Mouse (Mus musculus) fat pad, adult 2 months (tissue): ENCODE measurements around the gene Uggt1.

ENCODE experiments used
- DNase-seq: peaks from one replicate; pipeline ENCODE4 v3.0.0-alpha.2; 2011; ENCODE audit warnings: low read depth, low spot score; ENCODE audit errors: extremely low read depth

The Uggt1 gene

DNA sequence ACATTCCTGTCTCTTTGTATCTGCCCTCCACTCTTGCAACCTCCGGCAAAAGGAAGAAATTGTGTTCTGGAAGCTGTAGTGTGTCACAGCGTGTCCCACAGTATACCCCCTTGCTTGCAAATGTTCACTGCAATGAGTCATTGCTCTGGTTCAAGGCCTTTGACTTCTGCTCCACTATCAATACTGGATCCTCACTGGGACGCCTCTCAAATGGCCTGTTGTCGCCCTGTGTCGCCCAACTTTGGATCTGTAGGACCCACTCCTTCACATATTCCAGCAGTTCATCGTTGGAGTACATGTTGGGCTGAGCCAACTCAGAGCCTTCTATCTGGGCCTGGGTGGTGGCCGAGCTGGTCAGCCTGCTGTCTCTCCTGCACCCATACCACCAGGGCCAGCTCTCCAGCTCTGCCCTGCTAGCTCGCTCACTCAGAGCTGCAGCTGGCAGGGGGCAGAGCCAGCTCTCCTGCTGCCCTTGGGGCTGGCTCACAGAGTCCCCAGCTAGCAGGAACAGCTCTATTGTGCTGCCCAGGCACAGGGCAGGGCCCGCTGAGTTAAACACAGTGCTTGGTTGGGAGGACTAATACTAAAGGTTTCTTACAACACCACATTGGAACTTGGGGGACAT, 126.3 kb downstream of the Uggt1 start:
- no peak for DNase-seq

DNA sequence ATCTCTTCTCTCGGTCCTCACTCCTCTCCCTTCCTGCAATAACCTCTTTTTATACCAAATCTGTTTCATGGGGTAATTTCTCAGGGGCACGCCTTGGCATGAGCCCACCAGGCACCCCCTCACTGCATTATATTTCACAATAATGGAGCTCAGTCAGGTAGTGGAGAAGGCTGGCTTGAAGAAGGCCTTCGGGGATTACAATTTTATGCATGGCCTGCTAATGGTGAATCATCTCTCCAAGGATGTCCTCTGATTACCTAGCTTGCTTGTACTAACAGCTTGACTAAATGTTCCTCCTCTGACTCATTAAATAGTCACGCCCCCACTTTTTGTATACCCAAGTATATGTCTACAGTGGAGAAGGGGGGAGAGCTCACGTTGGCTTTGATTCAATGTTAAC, 128.0 kb downstream of the Uggt1 start:
- no peak for DNase-seq

DNA sequence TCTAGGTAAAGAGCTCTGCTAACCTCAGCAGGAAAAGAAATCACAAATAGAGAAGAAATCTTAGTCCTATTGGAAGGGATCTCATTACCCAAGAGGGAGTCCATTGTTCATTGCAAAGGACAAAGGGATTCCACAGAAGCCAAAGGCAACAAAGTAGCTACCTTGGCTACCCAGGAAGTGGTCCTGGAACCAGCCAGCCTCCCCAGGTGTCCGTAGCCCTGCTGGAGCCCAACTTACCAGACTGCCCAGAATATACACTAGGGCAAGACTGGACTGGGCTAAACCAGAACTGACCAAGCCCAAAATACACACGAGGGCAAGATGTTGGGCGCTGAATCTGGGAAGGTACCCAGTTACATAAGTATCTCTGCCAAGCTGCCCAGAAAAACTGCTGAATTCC, 129.7 kb downstream of the Uggt1 start:
- no peak for DNase-seq

DNA sequence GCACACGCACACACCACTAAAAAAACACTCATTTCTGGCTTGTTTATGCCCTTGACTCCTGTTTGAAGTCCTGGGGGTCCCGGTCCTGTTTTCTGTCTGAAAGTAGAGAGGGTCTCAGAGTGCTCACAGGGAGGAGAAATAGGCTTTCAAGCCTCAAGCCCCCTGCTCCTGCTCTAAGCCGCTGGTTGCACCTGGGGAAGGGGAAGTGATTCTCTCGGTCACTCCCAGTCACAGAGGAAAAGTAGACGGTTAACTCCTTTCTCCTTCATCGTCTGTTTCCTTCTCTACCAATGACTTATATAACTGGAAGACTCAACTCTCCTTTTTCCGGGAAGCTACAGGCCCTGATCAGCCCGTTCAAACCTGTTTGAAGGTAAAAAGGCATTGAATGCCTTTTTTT, 130.8 kb downstream of the Uggt1 start:
- DNase-seq, result no peak

DNA sequence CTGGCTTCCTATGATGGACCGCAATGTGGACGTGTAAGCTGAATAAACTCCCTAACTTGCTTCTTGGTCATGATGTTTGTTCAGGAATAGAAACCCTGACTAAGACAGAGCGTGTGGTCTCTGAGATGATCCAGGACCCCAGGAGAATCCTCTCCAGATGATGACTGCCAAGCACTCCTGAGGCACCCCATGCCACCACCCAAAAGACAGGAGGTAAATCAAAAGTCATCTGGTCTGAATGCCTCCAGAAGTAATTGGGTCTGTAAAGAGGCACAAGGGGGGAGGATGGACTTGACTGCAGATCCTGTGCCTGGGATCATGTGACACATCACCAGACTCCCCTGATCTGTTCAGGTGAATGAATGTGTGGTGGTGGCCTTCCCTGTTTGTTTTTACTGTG, 131.9 kb downstream of the Uggt1 start:
- DNase-seq, result no peak

DNA sequence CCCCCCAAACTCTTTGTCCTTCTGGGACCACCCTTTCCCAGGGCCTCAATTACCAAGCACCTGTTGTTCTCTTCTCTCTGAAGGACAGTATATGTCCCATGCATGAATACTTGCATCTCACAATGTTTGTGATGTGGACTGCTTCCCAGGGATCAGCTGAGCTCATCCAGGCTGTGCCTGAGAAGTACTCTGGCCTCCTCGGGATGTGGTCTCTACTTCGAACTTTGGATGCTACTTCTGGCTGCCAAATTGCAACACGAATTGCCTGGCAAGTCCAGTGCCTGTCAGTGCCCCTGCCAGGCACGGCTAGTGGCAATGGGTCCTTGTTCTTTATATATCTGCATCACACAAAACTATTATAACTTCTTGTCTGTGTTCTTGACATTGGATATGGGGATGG, 134.5 kb downstream of the Uggt1 start:
- DNase-seq, result no peak

DNA sequence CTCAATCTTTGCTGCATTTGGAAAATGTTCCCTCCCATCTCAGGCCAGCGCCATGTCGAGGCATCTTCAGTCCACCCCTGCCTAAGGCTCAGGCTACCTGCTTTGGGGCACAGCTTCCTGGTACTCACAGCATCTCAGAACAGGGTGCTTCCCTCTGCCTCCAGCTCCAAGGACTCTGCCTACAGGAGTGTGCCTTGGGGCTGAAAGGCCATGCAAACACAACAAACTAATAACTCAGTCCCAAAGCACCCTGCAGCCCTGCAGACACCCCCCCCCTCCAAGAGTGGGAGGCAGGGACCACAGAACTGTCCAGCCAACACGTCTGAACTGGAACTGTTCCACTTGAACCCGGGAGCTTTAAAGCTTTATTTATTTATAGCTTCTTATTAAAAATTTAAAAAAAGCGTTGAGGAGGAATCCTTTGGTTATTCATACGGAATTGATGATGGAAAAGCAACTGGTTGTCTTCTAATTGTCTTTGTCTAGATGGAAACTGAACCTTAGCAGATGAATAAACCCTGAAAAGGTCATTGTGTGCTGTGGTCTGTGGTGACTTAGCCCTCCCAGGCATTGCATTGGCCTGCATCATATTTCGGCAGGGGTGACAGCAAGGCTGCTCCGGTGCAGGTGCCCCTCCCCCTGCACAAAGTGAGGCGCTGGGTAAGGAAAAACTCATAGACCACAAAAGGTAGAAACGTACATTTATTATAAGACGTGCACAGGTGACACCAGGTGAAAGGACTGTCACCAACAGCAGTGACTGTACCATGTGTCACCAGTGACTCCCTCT, 138.4 kb downstream of the Uggt1 start:
- no peak for DNase-seq

DNA sequence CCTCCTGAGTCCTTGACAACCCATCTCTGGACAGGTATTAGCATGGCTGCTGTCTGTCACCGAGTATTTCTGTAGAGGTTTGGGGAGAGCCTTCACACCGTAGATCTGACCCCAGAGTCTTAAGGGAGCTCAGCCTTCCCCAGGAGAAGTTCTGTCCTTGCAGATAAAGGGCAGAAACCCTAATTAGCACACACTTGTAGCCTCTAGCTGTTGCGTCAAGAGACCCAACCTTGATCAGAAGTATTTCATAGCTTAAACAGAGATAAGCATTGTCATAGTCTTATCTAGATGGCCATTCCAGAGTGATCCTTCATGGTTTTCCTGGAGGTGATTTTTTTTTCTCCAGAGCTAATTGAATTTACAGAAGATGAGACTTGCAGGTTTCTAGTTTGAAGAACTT, 144.1 kb downstream of the Uggt1 start:
- no peak for DNase-seq

DNA sequence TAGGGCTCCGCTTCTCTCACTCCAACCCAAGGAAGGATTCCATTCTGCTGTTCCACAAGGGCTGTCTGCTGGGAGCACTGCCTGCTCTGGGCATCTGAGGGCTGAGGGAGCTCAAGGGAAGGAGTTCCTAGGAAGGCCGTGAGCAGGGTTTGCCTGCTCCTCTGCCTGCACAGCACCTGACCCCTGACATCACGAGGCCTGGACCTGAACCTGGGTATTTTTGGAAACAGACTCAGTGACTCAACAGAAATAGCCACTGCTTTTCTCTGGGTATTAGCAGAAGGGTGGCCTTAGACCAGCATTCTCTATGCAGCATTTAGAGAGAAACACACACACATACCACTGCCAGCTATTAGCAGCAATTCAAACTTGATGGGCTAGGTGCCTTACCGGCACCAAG, 146.1 kb downstream of the Uggt1 start:
- no peak for DNase-seq

DNA sequence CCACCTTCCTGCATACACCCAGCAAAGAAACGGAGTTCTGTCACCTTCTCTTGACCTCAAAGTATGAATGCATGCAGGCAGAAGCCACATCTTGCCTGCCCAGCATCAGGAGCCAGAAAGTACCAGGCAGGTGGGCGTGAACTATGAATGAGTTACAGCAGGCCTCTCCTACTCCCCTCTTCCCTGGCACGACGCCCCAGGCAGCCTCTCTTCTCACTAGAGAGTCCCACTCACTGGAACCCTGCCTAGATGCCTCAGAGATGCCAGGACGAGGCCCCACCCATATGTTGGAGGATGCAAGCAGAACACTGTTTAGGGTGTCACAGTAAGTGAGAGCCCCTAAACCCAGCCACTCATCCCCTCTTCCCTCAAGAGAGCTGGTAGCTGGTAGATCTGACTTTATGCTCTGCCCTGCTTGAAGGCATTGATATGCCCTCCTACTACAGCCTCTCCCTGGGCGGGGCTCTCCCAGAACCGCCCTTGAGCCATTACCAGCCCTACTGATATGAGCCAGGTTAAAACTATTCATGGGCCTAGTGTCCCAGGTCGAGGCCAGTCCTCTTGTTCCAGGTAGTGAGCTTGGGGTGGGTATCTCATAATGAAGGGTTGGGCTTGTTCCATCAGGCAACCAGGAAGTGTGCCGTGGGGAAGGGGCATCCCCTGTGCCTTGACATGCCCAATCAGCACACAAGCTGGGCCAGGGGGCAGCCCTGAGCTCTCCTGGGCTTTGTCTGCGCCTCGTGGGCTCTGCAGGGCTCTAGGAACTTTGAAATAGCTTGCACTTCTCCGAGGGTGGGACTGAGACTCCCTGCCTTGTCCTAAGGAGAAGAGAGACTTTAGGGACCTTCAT, 148.9 kb downstream of the Uggt1 start:
- DNase-seq, result no peak

DNA sequence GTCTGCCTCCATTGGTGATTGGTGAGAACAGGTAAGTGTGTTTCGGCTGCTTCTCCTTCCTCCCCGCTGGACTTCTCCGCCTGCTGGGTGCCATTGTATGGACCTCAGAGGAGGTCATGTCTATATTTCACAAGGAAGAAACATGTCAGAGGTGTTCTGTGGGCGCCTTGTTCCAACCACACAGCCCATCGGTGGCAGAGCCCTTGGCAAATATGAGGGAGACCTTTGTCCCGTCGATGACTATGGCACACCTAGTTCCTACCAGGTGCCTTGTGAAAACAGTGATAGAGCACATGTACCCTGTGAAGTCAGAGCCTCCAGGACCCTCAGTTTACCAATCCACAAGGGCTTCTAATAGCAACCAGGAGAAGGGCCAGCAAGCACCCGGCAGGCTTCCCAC, 150.8 kb downstream of the Uggt1 start:
- no peak for DNase-seq

DNA sequence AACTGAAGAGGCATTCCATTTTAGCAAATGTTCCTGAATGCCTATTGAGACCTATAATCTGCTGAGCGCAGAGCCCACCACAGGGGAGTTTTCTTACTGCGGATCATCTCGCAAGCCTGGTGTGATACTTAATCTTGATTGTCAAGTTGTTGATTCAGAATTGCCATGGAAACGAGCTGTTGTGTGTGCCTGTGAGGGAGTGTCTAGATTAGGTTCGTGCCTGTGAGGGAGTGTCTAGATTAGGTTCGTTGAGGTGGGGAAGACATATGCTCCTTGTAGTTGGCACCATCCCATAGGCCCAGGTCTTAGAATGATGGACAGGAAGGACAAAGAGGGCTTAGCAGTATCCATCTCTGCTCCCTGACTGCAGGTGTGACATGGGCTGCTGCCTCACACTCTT, 153.3 kb downstream of the Uggt1 start:
- DNase-seq, result no peak

DNA sequence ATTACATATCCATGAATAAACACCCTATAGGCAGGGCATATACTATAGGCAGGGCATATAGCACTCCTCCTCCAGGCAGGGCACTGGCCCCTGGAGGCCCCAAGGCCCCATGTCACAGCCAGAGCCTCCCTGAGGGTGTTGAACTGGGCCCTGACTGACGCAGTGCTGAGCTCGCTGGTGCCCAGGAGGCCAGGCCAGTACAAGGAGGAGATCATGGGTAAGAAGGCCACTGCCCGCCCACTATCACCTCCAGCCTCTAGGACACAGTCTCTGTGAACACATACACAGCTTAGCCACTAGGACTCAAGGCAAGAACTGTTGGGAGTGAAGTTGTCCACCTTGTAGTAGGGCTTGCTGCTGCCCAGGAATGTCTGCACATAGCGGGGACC, 153.8 kb downstream of the Uggt1 start:
- no peak for DNase-seq
